Mouse (Mus musculus) adrenal gland, postnatal 36 days (tissue): ENCODE data around the gene Gnaq. TPM values are rescaled to one million over a fixed set of nuclear protein-coding genes. Genes with fewer than 3 reads are reported as not detected.
"Not testable (repeated sequence)": the region's sequence is repeated elsewhere in the genome, so short reads cannot be mapped to it uniquely, and the experiment has no call there.

Experiments used
- DNase-seq, 2 experiments: peaks; one replicate each; pipeline ENCODE4 v3.0.0; 2021; ENCODE audit warnings: mixed read lengths in 1 of 2
- long read RNA-seq, 2 experiments: library from polyadenylated mRNA; stranded (forward); transcript quantifications; one replicate each; pipeline ENCODE4 v2.0.0; 2021; ENCODE audit warnings: borderline sequencing depth in 2 of 2
- total RNA-seq, 2 experiments: library from RNA; stranded (reverse); gene quantifications; 2 replicates each; pipeline ENCODE4 v1.2.3; 2021

Gene Gnaq
- 10 to 100 TPM; 56.8 to 58.0 TPM for total RNA-seq
- long read RNA-seq, experiment 1, full-length matches to known transcripts, result 3 of 8 reads
- long read RNA-seq, experiment 1, partial matches to known transcripts, result 0 of 8 reads
- long read RNA-seq, experiment 1, other reads (novel, unspliced or antisense), result 5 of 8 reads
- long read RNA-seq, experiment 2, partial matches to known transcripts, result 0 of 1 reads
- long read RNA-seq, experiment 2, other reads (novel, unspliced or antisense), result 1 of 1 reads

GRCm38 (mm10) chr19:16132791-16132864 is at the start of gene Gnaq:
Gene Gnaq (plus strand): TSS chr19:16132831.
- no peak for DNase-seq

GRCm38 (mm10) chr19:16083981-16084630 is 48.5 kb upstream of the Gnaq start:
- not testable (repeated sequence) for DNase-seq

- DNase-seq, result no peak
These were observed 47.4 kb upstream of the Gnaq start for GRCm38 (mm10) chr19:16085248-16085647.

- DNase-seq, result no peak
These were observed 46.5 kb upstream of the Gnaq start for GRCm38 (mm10) chr19:16086154-16086553.

GRCm38 (mm10) chr19:16086581-16086980 is 46.0 kb upstream of the Gnaq start:
- no peak for DNase-seq

GRCm38 (mm10) chr19:16087391-16087790 is 45.2 kb upstream of the Gnaq start:
- no peak for DNase-seq

- DNase-seq, result no peak
These were observed 39.0 kb upstream of the Gnaq start for GRCm38 (mm10) chr19:16093616-16094015.

GRCm38 (mm10) chr19:16109901-16110300 is 22.7 kb upstream of the Gnaq start:
- no peak for DNase-seq

GRCm38 (mm10) chr19:16110670-16111069 is 22.0 kb upstream of the Gnaq start:
- DNase-seq, result no peak

GRCm38 (mm10) chr19:16113295-16113694 is 19.3 kb upstream of the Gnaq start:
- DNase-seq, result no peak

GRCm38 (mm10) chr19:16118421-16118820 is 14.2 kb upstream of the Gnaq start:
- DNase-seq, result no peak

GRCm38 (mm10) chr19:16121301-16121700 is 11.3 kb upstream of the Gnaq start:
- no peak for DNase-seq

GRCm38 (mm10) chr19:16128715-16129114 is 3.9 kb upstream of the Gnaq start:
- peak; percentile 17 to 28 for DNase-seq

GRCm38 (mm10) chr19:16129171-16129570 is 3.5 kb upstream of the Gnaq start:
- DNase-seq, result no peak

GRCm38 (mm10) chr19:16130476-16130875 is 2.2 kb upstream of the Gnaq start:
- DNase-seq, result no peak

GRCm38 (mm10) chr19:16131831-16132230 is 800 bp upstream of the Gnaq start:
- DNase-seq, result peak in 1 of 2 experiments; percentile 45

- peak; percentile 96 to 99 for DNase-seq
These were observed 266 bp upstream of the Gnaq start for GRCm38 (mm10) chr19:16132340-16132790.

GRCm38 (mm10) chr19:16132865-16133720 is 462 bp downstream of the Gnaq start:
- peak; percentile 70 to 86 for DNase-seq

GRCm38 (mm10) chr19:16133721-16134570 is 1.3 kb downstream of the Gnaq start:
- DNase-seq, result no peak

GRCm38 (mm10) chr19:16138064-16138580 is 5.5 kb downstream of the Gnaq start:
- DNase-seq, result no peak

- DNase-seq, result no peak
These were observed 8.1 kb downstream of the Gnaq start for GRCm38 (mm10) chr19:16140710-16141109.

GRCm38 (mm10) chr19:16141857-16142256 is 9.2 kb downstream of the Gnaq start:
- peak; percentile 32 to 50 for DNase-seq
